Mouse (Mus musculus) limb, embryonic 12.5 days (tissue): ENCODE results near the gene Sema6d. TPM values are rescaled to one million over a fixed set of nuclear protein-coding genes. Genes with fewer than 3 reads are reported as not detected.

Source experiments
- ATAC-seq: fragments of 200-750 bp; cut with Nextera tagmentation; 2 replicates; pipeline ENCODE4 v1.8.0; 2017; ENCODE audit warnings: low read depth, moderate TSS enrichment; ENCODE audit not compliant: insufficient number of reproducible peaks, insufficient read depth, low FRiP score, low TSS enrichment
- H3K27ac ChIP-seq: fragments of 300-500 bp; sonication (generic); 2 replicates; pipeline ENCODE4 v1.5.1; 2016; ENCODE audit warnings: mild to moderate bottlenecking, moderate library complexity
- H3K27me3 ChIP-seq: fragments of 300-500 bp; sonication (generic); 2 replicates; pipeline ENCODE4 v1.6.1; 2016; ENCODE audit warnings: mild to moderate bottlenecking, moderate library complexity
- H3K36me3 ChIP-seq: fragments of 300-500 bp; sonication (generic); 2 replicates; pipeline ENCODE4 v1.6.1; 2016; ENCODE audit warnings: mild to moderate bottlenecking, moderate library complexity
- H3K4me1 ChIP-seq: fragments of 300-500 bp; sonication (generic); replicated peaks from 2 replicates; pipeline ENCODE4 v1.6.1; 2016
- H3K4me2 ChIP-seq: fragments of 300-500 bp; sonication (generic); 2 replicates; pipeline ENCODE4 v1.6.1; 2016; ENCODE audit warnings: mild to moderate bottlenecking, moderate library complexity
- H3K4me3 ChIP-seq: fragments of 300-500 bp; sonication (generic); replicated peaks from 2 replicates; pipeline ENCODE4 v1.5.1; 2016; ENCODE audit warnings: mild to moderate bottlenecking
- H3K9ac ChIP-seq: fragments of 300-500 bp; sonication (generic); replicated peaks from 2 replicates; pipeline ENCODE4 v1.6.1; 2016; ENCODE audit warnings: mild to moderate bottlenecking, moderate library complexity
- H3K9me3 ChIP-seq: fragments of 300-500 bp; sonication (generic); 2 replicates; pipeline ENCODE4 v1.6.1; 2016; ENCODE audit warnings: mild to moderate bottlenecking, moderate library complexity
- WGBS: fragments of 180-500 bp; shearing (Covaris S2); methylation state at CpG from one replicate; pipeline ENCODE4 v1.1.7; 2016; 5-methylcytosine and 5-hydroxymethylcytosine counted together
- polyA plus RNA-seq: library from polyadenylated mRNA; unstranded; fragments of >200 nt; fragmentation: Nextera tagmentation; extraction: Ambion mirVana; gene quantifications from 2 replicates; pipeline ENCODE4 v1.2.1, GENCODE M21; 2016

Gene Sema6d
- polyA plus RNA-seq, 1 experiment from 2014 or later = 6.7 TPM

GRCm38 (mm10) chr2:124608546-124608945 is 518.8 kb downstream of the Sema6d start:
- 75% methylated on average over 4 of the region's 4 CpGs for WGBS
- no peaks in the 10 kb centered on the region for H3K36me3 ChIP-seq
- no peak overlapping the region for H3K4me3 ChIP-seq
- H3K9me3 ChIP-seq = no peaks in the 10 kb centered on the region
- H3K4me1 ChIP-seq = peaks cover 9% of the 10 kb centered on the region; the same call in 1 of the 2 replicates
- H3K9ac ChIP-seq = no peak overlapping the region
- H3K4me2 ChIP-seq = no peak overlapping the region
- H3K27ac ChIP-seq = no peak overlapping the region
- H3K27me3 ChIP-seq = peaks cover 37% of the 10 kb centered on the region
- no peak for ATAC-seq

DNA sequence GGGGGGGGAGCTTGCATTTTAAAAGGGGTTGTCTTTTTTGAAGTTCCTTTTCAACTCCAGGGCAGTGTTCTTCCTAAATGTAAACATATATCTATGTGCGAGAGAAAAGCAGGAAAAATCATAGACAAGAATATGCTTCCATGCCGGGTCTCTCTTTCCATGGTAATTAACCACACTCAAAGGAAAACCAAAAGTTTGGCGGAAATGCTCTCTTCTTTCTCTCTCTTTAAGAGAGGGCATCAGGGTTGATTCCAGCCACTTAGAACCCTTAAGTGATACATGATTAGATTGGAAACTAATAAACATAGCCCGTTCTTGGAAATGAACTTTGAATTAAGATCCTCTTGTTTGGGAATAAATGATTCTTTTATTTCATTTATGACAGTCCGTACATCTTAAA is 519.2 kb downstream of the Sema6d start:
- H3K9me3 ChIP-seq = no peaks in the 10 kb centered on the region
- H3K4me1 ChIP-seq = peaks cover 9% of the 10 kb centered on the region; the same call in 1 of the 2 replicates
- no peak for ATAC-seq
- WGBS = 25% methylated on average over 5 of the region's 5 CpGs
- H3K4me3 ChIP-seq = peak overlapping the region; percentile 74; the same call in 1 of the 2 replicates
- H3K36me3 ChIP-seq = no peaks in the 10 kb centered on the region
- H3K4me2 ChIP-seq = peak overlapping the region; percentile 94
- no peak overlapping the region for H3K27ac ChIP-seq
- H3K9ac ChIP-seq = no peak overlapping the region
- peaks cover 42% of the 10 kb centered on the region for H3K27me3 ChIP-seq

DNA sequence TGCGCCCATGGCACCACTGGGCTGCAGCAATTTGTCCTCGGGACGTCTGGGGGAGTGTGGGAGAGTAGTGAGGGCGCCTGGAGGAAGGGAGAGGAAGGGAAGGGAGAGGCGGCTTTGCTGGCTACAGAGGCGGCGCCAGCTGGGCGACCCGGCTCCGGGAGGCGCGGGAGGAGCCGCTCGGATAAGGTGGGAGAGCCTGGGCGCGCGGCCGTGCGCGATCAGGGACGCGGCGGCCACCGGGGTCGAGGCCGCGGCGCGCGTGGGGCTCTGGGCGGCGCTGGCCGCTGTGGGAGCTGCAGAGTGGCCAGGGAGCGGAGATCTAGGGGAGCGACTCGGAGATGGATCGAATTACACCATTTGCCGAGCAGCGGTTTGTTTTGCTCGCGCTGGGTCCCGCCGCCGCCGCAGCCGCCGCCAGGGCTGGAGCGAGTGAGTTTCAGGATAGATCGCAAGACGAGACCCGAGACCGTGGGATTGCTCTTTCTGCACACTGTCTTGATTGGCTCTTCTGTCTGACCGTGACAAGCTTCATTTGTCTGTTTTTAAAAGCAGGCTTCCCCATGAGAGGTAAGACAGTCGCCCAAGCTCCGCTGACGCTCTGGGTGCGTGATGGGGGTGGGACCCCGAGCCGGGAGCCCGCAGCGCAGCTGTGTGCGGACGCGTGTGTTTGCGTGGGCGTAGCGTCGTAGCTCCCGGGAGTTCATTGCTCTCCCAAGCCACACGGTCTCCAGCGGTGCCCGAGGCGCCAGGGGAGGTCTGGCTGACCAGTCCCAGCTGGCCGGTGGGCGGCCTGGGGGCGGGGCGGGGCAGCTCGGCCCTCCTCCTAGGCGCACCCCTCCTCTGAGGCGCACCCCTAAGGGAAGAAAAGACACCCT is 520.2 kb downstream of the Sema6d start:
- Histone ChIP-seq H3K36me3 (no peaks in the 10 kb centered on the region), H3K4me2 (peak overlapping the region; percentile 94), H3K4me1 (peaks cover 9% of the 10 kb centered on the region; the same call in 1 of the 2 replicates), H3K9me3 (no peaks in the 10 kb centered on the region), H3K27ac (peak overlapping the region; percentile 90), H3K9ac (peak overlapping the region; percentile 76), H3K4me3 (peak overlapping the region; percentile 74), H3K27me3 (peaks cover 46% of the 10 kb centered on the region)
- under 1% methylated on average over 79 of the region's 80 CpGs for WGBS
- peak; percentile 88 for ATAC-seq

DNA sequence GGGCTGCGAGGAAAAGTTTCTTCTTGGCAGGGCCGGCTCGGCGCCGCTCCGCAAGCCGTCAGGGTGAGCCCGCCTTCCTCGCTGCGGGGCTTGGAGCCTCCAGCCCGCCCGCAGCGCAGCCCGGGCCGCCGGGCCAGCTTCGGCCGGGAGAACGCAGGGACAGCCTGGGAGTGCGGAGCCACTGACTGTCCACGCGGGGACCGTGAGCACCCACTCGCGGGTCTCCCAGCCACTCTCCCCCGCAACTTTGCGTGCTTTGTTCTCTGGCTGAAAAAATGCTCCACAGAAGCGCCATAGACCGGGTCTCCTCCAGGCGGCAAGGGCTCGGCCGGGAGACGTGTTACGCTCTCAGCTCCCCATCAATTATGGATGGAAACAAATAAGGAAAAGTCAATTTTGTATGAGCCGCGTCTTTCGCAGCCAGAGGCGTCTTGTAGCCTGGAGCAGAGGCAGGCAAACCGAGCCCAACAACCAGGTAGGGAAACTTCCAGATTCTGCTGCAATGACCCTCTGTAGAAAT is 520.9 kb downstream of the Sema6d start:
- peak; percentile 57 for ATAC-seq
- H3K4me1 ChIP-seq = peaks cover 9% of the 10 kb centered on the region; the same call in 1 of the 2 replicates
- WGBS = under 1% methylated on average over 39 of the region's 39 CpGs
- H3K36me3 ChIP-seq = no peaks in the 10 kb centered on the region
- H3K4me3 ChIP-seq = peak overlapping the region; percentile 74
- peak overlapping the region; percentile 94 for H3K4me2 ChIP-seq
- H3K9me3 ChIP-seq = no peaks in the 10 kb centered on the region
- H3K27ac ChIP-seq = peak overlapping the region; percentile 90
- peaks cover 50% of the 10 kb centered on the region for H3K27me3 ChIP-seq
- H3K9ac ChIP-seq = peak overlapping the region; percentile 76

- WGBS = 16% methylated on average over 13 of the region's 13 CpGs
- Histone ChIP-seq H3K36me3 (no peaks in the 10 kb centered on the region), H3K4me2 (peak overlapping the region; percentile 94), H3K9me3 (no peaks in the 10 kb centered on the region), H3K4me1 (peaks cover 13% of the 10 kb centered on the region; the same call in 1 of the 2 replicates), H3K27me3 (peaks cover 51% of the 10 kb centered on the region), H3K4me3 (peak overlapping the region; percentile 74), H3K27ac (no peak overlapping the region), H3K9ac (no peak overlapping the region; the same call in 1 of the 2 replicates)
- no peak for ATAC-seq
Measured at GRCm38 (mm10) chr2:124611226-124611625, 521.5 kb downstream of the Sema6d start.

DNA sequence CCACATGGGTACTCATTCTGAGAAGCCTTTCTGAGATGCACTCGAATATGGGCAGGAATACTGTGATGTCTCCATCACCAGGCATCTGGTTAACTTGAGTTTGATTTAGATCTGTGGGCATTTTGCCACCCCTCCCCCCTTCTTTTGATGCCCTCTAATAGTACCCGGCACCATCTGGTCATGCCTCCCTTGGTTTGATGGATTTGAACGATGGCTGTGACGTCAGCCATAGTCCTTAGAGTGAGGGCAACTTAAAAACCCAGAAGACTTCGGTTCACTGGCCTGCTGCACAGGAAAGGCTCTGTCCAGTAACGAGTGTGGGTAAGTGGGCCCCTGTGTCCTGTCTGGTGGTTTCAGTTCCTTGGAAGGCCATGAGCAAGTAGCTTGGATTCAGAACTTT is 522.5 kb downstream of the Sema6d start:
- Histone ChIP-seq H3K27ac (no peak overlapping the region), H3K4me2 (peak overlapping the region; percentile 94), H3K27me3 (peaks cover 50% of the 10 kb centered on the region), H3K9ac (no peak overlapping the region), H3K9me3 (no peaks in the 10 kb centered on the region), H3K4me3 (peak overlapping the region; percentile 74), H3K4me1 (peaks cover 23% of the 10 kb centered on the region; the same call in 1 of the 2 replicates), H3K36me3 (no peaks in the 10 kb centered on the region)
- no peak for ATAC-seq
- WGBS = 29% methylated on average over 6 of the region's 6 CpGs

- H3K4me3 ChIP-seq = peak overlapping the region; percentile 74; the same call in 1 of the 2 replicates
- H3K4me1 ChIP-seq = peaks cover 24% of the 10 kb centered on the region; the same call in 1 of the 2 replicates
- WGBS = 79% methylated on average over 10 of the region's 10 CpGs
- H3K9me3 ChIP-seq = no peaks in the 10 kb centered on the region
- H3K4me2 ChIP-seq = no peak overlapping the region
- H3K27me3 ChIP-seq = peaks cover 43% of the 10 kb centered on the region
- H3K9ac ChIP-seq = no peak overlapping the region
- no peak for ATAC-seq
- no peaks in the 10 kb centered on the region for H3K36me3 ChIP-seq
- H3K27ac ChIP-seq = no peak overlapping the region
Measured at GRCm38 (mm10) chr2:124612727-124613510, 523.1 kb downstream of the Sema6d start.

DNA sequence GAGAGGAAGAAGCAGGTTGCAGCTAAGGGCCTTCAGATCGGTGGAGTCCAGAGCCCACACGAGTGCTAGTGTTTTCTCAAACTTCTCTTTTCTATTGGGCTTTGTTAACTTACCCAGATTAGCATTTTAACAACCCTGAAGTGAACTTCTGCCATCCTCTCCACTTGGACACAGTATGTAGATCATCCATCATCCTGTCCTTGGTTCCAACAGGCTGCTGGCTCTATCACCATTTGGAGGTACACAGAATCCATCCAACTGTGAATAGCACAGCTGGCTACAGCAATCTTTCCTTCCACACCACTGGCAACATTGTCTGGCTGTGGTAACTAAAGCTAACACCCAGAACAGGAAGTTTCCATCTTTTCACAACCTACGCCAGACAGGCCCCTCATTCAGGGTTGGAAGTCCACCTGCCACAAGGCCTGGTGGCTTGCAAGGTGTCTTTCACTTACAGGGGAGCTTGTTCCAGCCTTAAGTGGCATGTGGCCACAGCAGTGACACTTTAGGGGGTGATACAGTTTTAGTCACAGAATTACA is 524.0 kb downstream of the Sema6d start:
- Histone ChIP-seq H3K4me3 (no peak overlapping the region), H3K4me2 (no peak overlapping the region), H3K36me3 (no peaks in the 10 kb centered on the region), H3K9me3 (no peaks in the 10 kb centered on the region), H3K4me1 (peaks cover 22% of the 10 kb centered on the region; the same call in 1 of the 2 replicates), H3K27ac (no peak overlapping the region), H3K9ac (no peak overlapping the region), H3K27me3 (peaks cover 36% of the 10 kb centered on the region)
- 66% methylated on average over 3 of the region's 3 CpGs for WGBS
- no peak for ATAC-seq

DNA sequence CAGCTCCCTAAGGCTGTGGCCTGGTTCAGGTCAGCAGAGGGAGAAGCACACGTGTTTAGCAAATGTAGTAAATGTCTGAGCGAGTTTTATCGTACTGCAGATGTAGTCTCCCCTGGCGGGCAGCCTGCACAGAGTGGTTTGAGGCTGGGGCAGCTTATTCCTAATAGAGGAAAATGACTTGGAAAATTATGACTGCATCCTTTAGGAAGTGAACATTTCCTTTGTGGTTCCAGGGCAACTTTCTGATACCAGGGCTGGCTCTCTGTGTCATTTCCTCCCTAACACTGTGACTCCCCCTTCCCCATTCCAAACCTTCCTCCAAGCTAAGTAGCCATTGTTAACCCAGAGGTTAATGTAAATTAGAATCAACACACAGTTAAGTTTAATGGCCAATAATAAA is 527.0 kb downstream of the Sema6d start:
- Histone ChIP-seq H3K4me2 (no peak overlapping the region), H3K27me3 (peaks cover 33% of the 10 kb centered on the region), H3K36me3 (no peaks in the 10 kb centered on the region), H3K4me3 (no peak overlapping the region), H3K4me1 (peaks cover 16% of the 10 kb centered on the region; the same call in 1 of the 2 replicates), H3K9me3 (no peaks in the 10 kb centered on the region), H3K9ac (no peak overlapping the region), H3K27ac (no peak overlapping the region)
- no peak for ATAC-seq
- WGBS = 14% methylated on average over 4 of the region's 4 CpGs

DNA sequence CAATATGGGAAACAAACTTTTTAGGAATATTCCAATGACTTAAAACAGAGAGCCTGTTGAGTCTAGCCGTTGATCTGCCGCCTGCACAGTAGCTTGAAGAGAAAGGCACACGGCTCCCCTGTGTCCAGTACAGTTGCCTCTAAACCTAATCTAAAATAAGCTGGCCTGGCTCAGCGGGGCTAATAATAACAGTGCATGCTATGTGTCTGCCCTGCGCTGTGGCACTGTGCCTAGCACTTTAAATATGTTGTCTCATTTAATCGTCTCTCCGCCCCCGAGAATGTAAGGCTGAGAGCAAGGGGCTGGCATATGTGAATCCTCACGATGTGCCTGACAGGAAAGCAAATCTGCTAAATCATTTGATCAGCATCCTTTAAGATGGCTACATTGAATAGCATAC is 527.7 kb downstream of the Sema6d start:
- Histone ChIP-seq H3K4me2 (no peak overlapping the region), H3K9ac (no peak overlapping the region), H3K9me3 (no peaks in the 10 kb centered on the region), H3K27ac (no peak overlapping the region), H3K27me3 (peaks cover 27% of the 10 kb centered on the region), H3K36me3 (no peaks in the 10 kb centered on the region), H3K4me3 (no peak overlapping the region), H3K4me1 (peaks cover 16% of the 10 kb centered on the region; the same call in 1 of the 2 replicates)
- ATAC-seq = no peak
- 60% methylated on average over 9 of the region's 9 CpGs for WGBS
